Mouse (Mus musculus) intestine, postnatal 0 days (tissue): ENCODE results near the gene Pemt. TPM values are rescaled to one million over a fixed set of nuclear protein-coding genes. Genes with fewer than 3 reads are reported as not detected.

Experiments used
- ATAC-seq: fragments of 200-750 bp; cut with Nextera tagmentation; 2 replicates; pipeline ENCODE4 v1.8.0; 2017; ENCODE audit warnings: mild to moderate bottlenecking, moderate TSS enrichment, moderate library complexity
- H3K27ac ChIP-seq: fragments of 300-500 bp; sonication (generic); 2 replicates; pipeline ENCODE4 v1.5.1; 2014; ENCODE audit warnings: mild to moderate bottlenecking, low read depth, low read length, moderate library complexity
- H3K27me3 ChIP-seq: fragments of 300-500 bp; sonication (generic); replicated peaks from 2 replicates; pipeline ENCODE4 v1.6.1; 2014; ENCODE audit warnings: low read length, mixed read lengths; ENCODE audit not compliant: control insufficient read depth, insufficient read depth
- H3K36me3 ChIP-seq: fragments of 300-500 bp; sonication (generic); 2 replicates; pipeline ENCODE4 v1.6.1; 2014; ENCODE audit warnings: mild to moderate bottlenecking, moderate library complexity; ENCODE audit not compliant: control insufficient read depth, insufficient read depth
- H3K4me1 ChIP-seq: fragments of 300-500 bp; sonication (generic); replicated peaks from 2 replicates; pipeline ENCODE4 v1.6.1; 2014; ENCODE audit warnings: antibody characterized with exemption, low read length, mixed read lengths; ENCODE audit not compliant: control insufficient read depth, insufficient read depth
- H3K4me2 ChIP-seq: fragments of 300-500 bp; sonication (generic); replicated peaks from 2 replicates; pipeline ENCODE4 v1.6.1; 2014; ENCODE audit warnings: low read depth, mild to moderate bottlenecking, moderate library complexity
- H3K4me3 ChIP-seq: fragments of 300-500 bp; sonication (generic); 2 replicates; pipeline ENCODE4 v1.5.1; 2014; ENCODE audit warnings: low read depth, low read length
- H3K9ac ChIP-seq: fragments of 300-500 bp; sonication (generic); 2 replicates; pipeline ENCODE4 v1.6.1; 2014; ENCODE audit warnings: mild to moderate bottlenecking, low read depth, low read length
- H3K9me3 ChIP-seq: fragments of 300-500 bp; sonication (generic); 2 replicates; pipeline ENCODE4 v1.6.1; 2016; ENCODE audit warnings: mixed run types; ENCODE audit not compliant: control insufficient read depth
- CTCF ChIP-seq: sonication (generic); IDR thresholded peaks from 2 replicates; pipeline ENCODE4 v1.5.1; 2016; ENCODE audit warnings: low read depth, mild to moderate bottlenecking, control low read depth, antibody characterized with exemption, moderate library complexity
- WGBS: fragments of 180-500 bp; shearing (Covaris S2); extraction: QIAGEN DNeasy Blood & Tissue Kit; methylation state at CpG from one replicate; pipeline ENCODE4 v1.1.7; 2014; 5-methylcytosine and 5-hydroxymethylcytosine counted together
- polyA plus RNA-seq: library from polyadenylated mRNA; unstranded; fragments of >200 nt; fragmentation: Nextera tagmentation; extraction: Ambion mirVana; gene quantifications from 2 replicates; pipeline ENCODE4 v1.2.1, GENCODE M21; 2015

Pemt gene
- polyA plus RNA-seq, 1 experiment from 2014 or later: 5.0 TPM

GRCm38 (mm10) chr11:60036537-60037220 lies 9.6 kb downstream of the Pemt start:
- no peak overlapping the region for H3K9ac ChIP-seq
- 68% methylated on average over 5 of the region's 5 CpGs for WGBS
- no peak overlapping the region for H3K27ac ChIP-seq
- H3K4me3 ChIP-seq: no peak overlapping the region
- no peak overlapping the region for H3K4me2 ChIP-seq
- TF ChIP-seq CTCF: no peak
- ATAC-seq: no peak
- no peaks in the 10 kb centered on the region for H3K27me3 ChIP-seq
- no peaks in the 10 kb centered on the region for H3K4me1 ChIP-seq
- H3K9me3 ChIP-seq: no peaks in the 10 kb centered on the region
- H3K36me3 ChIP-seq: no peaks in the 10 kb centered on the region

GRCm38 (mm10) chr11:60034911-60035400 lies 11.3 kb downstream of the Pemt start:
- TF ChIP-seq CTCF: no peak
- Histone ChIP-seq H3K4me3 (no peak overlapping the region), H3K9ac (no peak overlapping the region), H3K27ac (no peak overlapping the region), H3K9me3 (no peaks in the 10 kb centered on the region), H3K27me3 (no peaks in the 10 kb centered on the region), H3K4me1 (no peaks in the 10 kb centered on the region), H3K4me2 (no peak overlapping the region), H3K36me3 (no peaks in the 10 kb centered on the region)
- 69% methylated on average over 8 of the region's 8 CpGs for WGBS
- ATAC-seq: no peak

GRCm38 (mm10) chr11:60034293-60034692 lies 12.0 kb downstream of the Pemt start:
- Histone ChIP-seq H3K9me3 (no peaks in the 10 kb centered on the region), H3K27me3 (no peaks in the 10 kb centered on the region), H3K36me3 (no peaks in the 10 kb centered on the region), H3K4me3 (no peak overlapping the region), H3K27ac (no peak overlapping the region), H3K4me2 (no peak overlapping the region), H3K9ac (no peak overlapping the region), H3K4me1 (no peaks in the 10 kb centered on the region)
- 79% methylated on average over 5 of the region's 6 CpGs for WGBS
- TF ChIP-seq CTCF: no peak
- no peak for ATAC-seq

DNA sequence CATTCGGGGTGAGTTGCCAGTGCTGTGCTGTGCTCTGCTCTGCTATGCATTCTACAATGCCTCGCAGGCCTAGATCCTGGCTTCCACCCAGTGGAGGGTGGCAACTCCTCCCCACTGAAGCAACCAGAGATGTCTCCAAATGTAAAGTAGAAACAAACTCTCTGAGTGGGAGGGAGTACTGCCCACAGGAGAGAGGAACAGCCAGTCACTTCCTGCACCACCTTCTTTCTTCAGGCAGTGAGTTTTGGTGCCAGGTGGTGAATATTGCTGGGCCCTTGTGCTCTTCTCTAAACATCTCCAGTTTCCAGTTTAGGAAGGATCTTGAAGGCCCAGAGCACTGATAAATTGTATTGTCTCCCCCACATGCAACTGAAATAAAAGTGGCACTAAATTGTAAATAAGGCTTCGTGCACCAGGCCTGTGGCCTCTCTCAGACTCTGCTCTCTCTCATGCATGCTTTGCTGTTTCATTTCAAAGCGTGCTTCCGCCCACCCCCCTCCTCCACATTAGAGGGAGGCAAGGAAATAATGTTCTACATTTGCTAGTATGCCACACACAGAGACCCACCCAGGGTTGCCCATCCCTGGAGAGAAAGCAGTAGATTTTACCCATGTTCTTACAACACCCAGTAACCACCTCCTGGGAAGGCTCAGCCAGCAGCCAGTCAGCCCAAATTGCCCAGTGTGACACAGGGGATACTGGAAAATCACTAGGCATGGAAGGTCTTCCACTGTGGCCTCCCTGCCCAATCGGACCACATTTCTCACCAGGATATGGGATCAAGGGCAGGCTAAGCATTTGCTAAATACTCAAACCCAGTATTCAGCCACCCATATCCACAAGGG lies 13.5 kb downstream of the Pemt start:
- TF ChIP-seq CTCF: no peak
- 78% methylated on average over 6 of the region's 6 CpGs for WGBS
- H3K4me2 ChIP-seq: no peak overlapping the region
- H3K4me3 ChIP-seq: no peak overlapping the region
- no peaks in the 10 kb centered on the region for H3K27me3 ChIP-seq
- H3K9ac ChIP-seq: no peak overlapping the region
- no peak for ATAC-seq
- H3K36me3 ChIP-seq: no peaks in the 10 kb centered on the region
- H3K27ac ChIP-seq: no peak overlapping the region
- H3K9me3 ChIP-seq: no peaks in the 10 kb centered on the region
- no peaks in the 10 kb centered on the region for H3K4me1 ChIP-seq

- Histone ChIP-seq H3K9ac (no peak overlapping the region), H3K27me3 (no peaks in the 10 kb centered on the region), H3K4me1 (no peaks in the 10 kb centered on the region), H3K9me3 (no peaks in the 10 kb centered on the region), H3K27ac (no peak overlapping the region), H3K4me3 (no peak overlapping the region), H3K36me3 (no peaks in the 10 kb centered on the region), H3K4me2 (no peak overlapping the region)
- 88% methylated on average over 4 of the region's 4 CpGs for WGBS
- ATAC-seq: no peak
- TF ChIP-seq CTCF: no peak
Observed at GRCm38 (mm10) chr11:60030747-60031331, 15.4 kb downstream of the Pemt start.

DNA sequence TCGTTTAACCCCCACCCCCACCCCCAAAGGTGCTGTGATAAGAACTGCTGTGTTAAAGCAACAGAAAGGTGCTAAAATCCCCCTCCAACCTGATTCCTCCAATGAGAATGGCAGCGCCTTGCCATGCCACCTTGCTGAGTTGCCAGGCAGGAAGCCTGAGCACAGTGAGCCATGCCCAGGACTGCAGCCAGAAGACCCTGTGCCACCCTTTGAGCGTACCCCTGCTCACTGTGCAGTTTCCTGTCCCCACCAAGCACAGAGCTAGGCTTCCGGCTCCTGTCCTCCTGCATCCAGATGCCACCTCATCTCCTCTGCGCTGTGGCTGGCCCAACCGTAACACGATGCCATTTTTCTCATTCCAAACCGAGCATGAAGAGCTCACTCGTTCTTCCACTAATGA lies 16.3 kb downstream of the Pemt start:
- Histone ChIP-seq H3K4me2 (no peak overlapping the region), H3K4me1 (no peaks in the 10 kb centered on the region), H3K9me3 (no peaks in the 10 kb centered on the region), H3K36me3 (no peaks in the 10 kb centered on the region), H3K27ac (no peak overlapping the region), H3K9ac (no peak overlapping the region), H3K4me3 (no peak overlapping the region), H3K27me3 (no peaks in the 10 kb centered on the region)
- 71% methylated on average over 9 of the region's 9 CpGs for WGBS
- no peak for ATAC-seq
- no peak for TF ChIP-seq CTCF
